In genomic region chr1:182982995-182983394, GRCm38 (mm10) we compare ENCODE assay signal across 8 mouse cellular contexts. TPM values are rescaled to one million over a fixed set of nuclear protein-coding genes. Genes with fewer than 3 reads are reported as not detected.
DNase-seq lines count a peak whose midpoint lies in the region; ATAC-seq lines count a peak whose summit lies in the region.

No protein-coding gene starts in this region.

- H3K9me3 ChIP-seq in limb, embryonic 10.5 days (replicated peaks), result no peaks in the 10 kb centered on the region
- H3K9me3 ChIP-seq in midbrain, embryonic 12.5 days, result no peaks in the 10 kb centered on the region

- H3K36me3 ChIP-seq in limb, embryonic 10.5 days, result no peaks in the 10 kb centered on the region
- H3K36me3 ChIP-seq in midbrain, embryonic 12.5 days, result no peaks in the 10 kb centered on the region

- peak overlapping the region; percentile 32 for H3K9ac ChIP-seq in midbrain, embryonic 12.5 days (replicated peaks)

- peak; percentile 93 for DNase-seq in adrenal gland, postnatal 10 days
- peak; percentile 92 for DNase-seq in embryo, embryonic 9.5 days (ENCODE audit: extremely low spot score)
- DNase-seq in heart, adult 18-20 months, result peak; percentile 93 to 95
- peak; percentile 77 for DNase-seq in kidney, adult 18-20 months
- peak; percentile 97 for DNase-seq in limb, embryonic 10.5 days (ENCODE audit: low spot score)
- DNase-seq in skeletal muscle tissue, adult 2 months (ENCODE audit: low read depth, low spot score), result peak; percentile 92

- ATAC-seq in midbrain, embryonic 12.5 days (ENCODE audit: low FRiP score, low read depth), result peak; percentile 99
- ATAC-seq in erythroid progenitor cell, adult 5-6 weeks (replicated peaks; ENCODE audit: low FRiP score, poor library complexity, severe bottlenecking), result no peak

- H3K27me3 ChIP-seq in limb, embryonic 10.5 days (ENCODE audit: low read depth, poor library complexity, severe bottlenecking), result peaks cover 6% of the 10 kb centered on the region; the same call in 1 of the 2 replicates
- H3K27me3 ChIP-seq in midbrain, embryonic 12.5 days, result peaks cover 18% of the 10 kb centered on the region

- peaks cover 12% of the 10 kb centered on the region for H3K4me1 ChIP-seq in limb, embryonic 10.5 days
- peaks cover 8% of the 10 kb centered on the region; the same call in 1 of the 2 replicates for H3K4me1 ChIP-seq in midbrain, embryonic 12.5 days

- under 1% methylated on average over 13 of the region's 15 CpGs for WGBS in limb, embryonic 10.5 days
- WGBS in midbrain, embryonic 12.5 days, result under 1% methylated on average over 13 of the region's 15 CpGs

- peak overlapping the region; percentile 55 for H3K4me2 ChIP-seq in midbrain, embryonic 12.5 days (replicated peaks)

- H3K27ac ChIP-seq in limb, embryonic 10.5 days, result peak overlapping the region; percentile 87
- H3K27ac ChIP-seq in midbrain, embryonic 12.5 days (replicated peaks), result peak overlapping the region; percentile 43

- H3K4me3 ChIP-seq in limb, embryonic 10.5 days, result peak overlapping the region; percentile 37
- H3K4me3 ChIP-seq in midbrain, embryonic 12.5 days, result peak overlapping the region; percentile 30

RNA-seq across cellular contexts. Expression of gene Tlr5, which starts 28.4 kb away (rescaled TPM):
- 1 to 10 TPM; 1.6 to 2.4 TPM for total RNA-seq in adrenal gland, postnatal 10 days (2021)
- 1 to 10 TPM; 1.0 to 1.8 TPM for total RNA-seq in heart, adult 18-20 months (2021)
- polyA plus RNA-seq in limb, embryonic 10.5 days (2016; fragmentation: Nextera tagmentation; extraction: Ambion mirVana), result 0.33 and 0.69 TPM in 2 replicates
- polyA plus RNA-seq in midbrain, embryonic 12.5 days (2016; fragmentation: Nextera tagmentation; extraction: Ambion mirVana), result 0.27 and 0.78 TPM in 2 replicates
- total RNA-seq in erythroid progenitor cell, adult 5-6 weeks (2015; ENCODE audit: low replicate concordance), result 1.1 TPM in 1 of 2 replicates, not detected in the other
- total RNA-seq in erythroid progenitor cell, adult 5-6 weeks (2017; ENCODE audit: low replicate concordance), result 0.26 TPM in 1 of 2 replicates, not detected in the other
